Mouse (Mus musculus): Measurements from ENCODE around the gene Ggct. TPM values are rescaled to one million over a fixed set of nuclear protein-coding genes. Genes with fewer than 3 reads are reported as not detected.

Gene Ggct
- polyA plus RNA-seq, 1 experiment: 6.0 TPM

GRCm38 (mm10) chr6:54941149-54941548 lies 51.6 kb downstream of the Ggct start:
- no peak for TF ChIP-seq GATA1 (IDR thresholded peaks at IDR 0.05; ENCODE audit: low read length)

GRCm38 (mm10) chr6:54940126-54940525 lies 52.6 kb downstream of the Ggct start:
- no peak for TF ChIP-seq GATA1 (IDR thresholded peaks at IDR 0.05; ENCODE audit: low read length)

- TF ChIP-seq GATA1 (IDR thresholded peaks at IDR 0.05; ENCODE audit: low read length): no peak
These were observed 53.1 kb downstream of the Ggct start for GRCm38 (mm10) chr6:54939631-54940030.

GRCm38 (mm10) chr6:54936496-54936895 lies 56.3 kb downstream of the Ggct start:
- TF ChIP-seq GATA1 (IDR thresholded peaks at IDR 0.05; ENCODE audit: low read length): no peak

- TF ChIP-seq GATA1 (IDR thresholded peaks at IDR 0.05; ENCODE audit: low read length): no peak
These were observed 57.8 kb downstream of the Ggct start for GRCm38 (mm10) chr6:54934930-54935329.

GRCm38 (mm10) chr6:54934313-54934712 lies 58.4 kb downstream of the Ggct start:
- no peak for TF ChIP-seq GATA1 (IDR thresholded peaks at IDR 0.05; ENCODE audit: low read length)

GRCm38 (mm10) chr6:54933866-54934265 lies 58.9 kb downstream of the Ggct start:
- no peak for TF ChIP-seq GATA1 (IDR thresholded peaks at IDR 0.05; ENCODE audit: low read length)

GRCm38 (mm10) chr6:54933216-54933615 lies 59.5 kb downstream of the Ggct start:
- TF ChIP-seq GATA1 (IDR thresholded peaks at IDR 0.05; ENCODE audit: low read length): no peak

Other genes starting within 250 kb of the Ggct start
- 23.2 and 31.3 TPM in 2 replicates for gene Znrf2, start 176.0 kb downstream of the Ggct start, polyA plus RNA-seq (2012)
- not detected in 2 replicates for gene Nod1, start 20.3 kb downstream of the Ggct start, polyA plus RNA-seq (2012)
- 119 and 138 TPM in 2 replicates for gene Gars, start 45.1 kb upstream of the Ggct start, polyA plus RNA-seq (2012)
- not detected in 2 replicates for gene Crhr2, start 140.1 kb upstream of the Ggct start, polyA plus RNA-seq (2012)
- not detected in 2 replicates for gene Inmt, start 182.1 kb upstream of the Ggct start, polyA plus RNA-seq (2012)
- not detected in 2 replicates for gene Mindy4, start 210.4 kb upstream of the Ggct start, polyA plus RNA-seq (2012)

Data from G1E-ER4 (cell line).